Mouse (Mus musculus): ENCODE data around the gene Bag6. TPM values are rescaled to one million over a fixed set of nuclear protein-coding genes. Genes with fewer than 3 reads are reported as not detected.
A peak's percentile ranks its signal among the peaks of the same experiment; 100 is the strongest.

The Bag6 gene
- total and polyA plus RNA-seq, 3 experiments = 69.5 to 686 (median 182) TPM

- no peak for ATAC-seq (ENCODE audit: extremely low read depth, insufficient number of reproducible peaks, low FRiP score, poor library complexity, severe bottlenecking)
- H3K36me3 ChIP-seq (replicated peaks) = peaks cover 100% of the 10 kb centered on the region
- no peaks in the 10 kb centered on the region for H3K9me3 ChIP-seq (replicated peaks)
- H3K4me3 ChIP-seq (ENCODE audit: low read depth, low read length) = no peak overlapping the region
- TF ChIP-seq GATA2 (IDR thresholded peaks at IDR 0.05; ENCODE audit: borderline replicate concordance, low read depth, low read length) (no peak), TAL1 (conservative IDR thresholded peaks at IDR 0.05; ENCODE audit: low read depth, low read length) (no peak), CTCF (IDR thresholded peaks at IDR 0.05; ENCODE audit: low read depth, low read length) (no peak), GATA1 (IDR thresholded peaks at IDR 0.05; ENCODE audit: borderline replicate concordance, low read length) (no peak), POLR2AphosphoS5 (IDR thresholded peaks at IDR 0.05; ENCODE audit: insufficient replicate concordance, low read depth, low read length) (no peak)
- H3K27me3 ChIP-seq (ENCODE audit: insufficient read depth, low read length) = no peaks in the 10 kb centered on the region
- H3K4me1 ChIP-seq (ENCODE audit: insufficient read depth, low read depth, low read length) = peaks cover 70% of the 10 kb centered on the region
- no peak for DNase-seq (ENCODE audit: low spot score)
Measured at GRCm38 (mm10) chr17:35157254-35157653, 22.3 kb downstream of the Bag6 start.

GRCm38 (mm10) chr17:35157661-35158175 is 22.7 kb downstream of the Bag6 start:
- no peak for ATAC-seq (ENCODE audit: extremely low read depth, insufficient number of reproducible peaks, low FRiP score, poor library complexity, severe bottlenecking)
- TF ChIP-seq TAL1 (conservative IDR thresholded peaks at IDR 0.05; ENCODE audit: low read depth, low read length) = no peak

GRCm38 (mm10) chr17:35158850-35159593 is 24.0 kb downstream of the Bag6 start:
- Histone ChIP-seq H3K9me3 (replicated peaks) (no peaks in the 10 kb centered on the region), H3K4me1 (ENCODE audit: insufficient read depth, low read depth, low read length) (peaks cover 76% of the 10 kb centered on the region), H3K4me3 (ENCODE audit: low read depth, low read length) (no peak overlapping the region), H3K36me3 (replicated peaks) (peaks cover 96% of the 10 kb centered on the region), H3K27me3 (ENCODE audit: insufficient read depth, low read length) (no peaks in the 10 kb centered on the region)
- no peak for ATAC-seq (ENCODE audit: extremely low read depth, insufficient number of reproducible peaks, low FRiP score, poor library complexity, severe bottlenecking)
- TF ChIP-seq GATA1 (IDR thresholded peaks at IDR 0.05; ENCODE audit: borderline replicate concordance, low read length) = no peak
- TF ChIP-seq CTCF (IDR thresholded peaks at IDR 0.05; ENCODE audit: low read depth, low read length) = no peak
- TF ChIP-seq POLR2AphosphoS5 (IDR thresholded peaks at IDR 0.05; ENCODE audit: insufficient replicate concordance, low read depth, low read length) = no peak
- no peak for TF ChIP-seq TAL1 (conservative IDR thresholded peaks at IDR 0.05; ENCODE audit: low read depth, low read length)
- TF ChIP-seq GATA2 (IDR thresholded peaks at IDR 0.05; ENCODE audit: borderline replicate concordance, low read depth, low read length) = no peak
- no peak for DNase-seq (ENCODE audit: low spot score)

More at GRCm38 (mm10) chr17:35157661-35158175, 22.7 kb downstream of the Bag6 start:
- DNase-seq (ENCODE audit: low spot score) = no peak
- Histone ChIP-seq H3K4me1 (ENCODE audit: insufficient read depth, low read depth, low read length) (peaks cover 75% of the 10 kb centered on the region), H3K36me3 (replicated peaks) (peaks cover 100% of the 10 kb centered on the region), H3K27me3 (ENCODE audit: insufficient read depth, low read length) (no peaks in the 10 kb centered on the region), H3K4me3 (ENCODE audit: low read depth, low read length) (no peak overlapping the region), H3K9me3 (replicated peaks) (no peaks in the 10 kb centered on the region)

- DNase-seq (ENCODE audit: low spot score) = no peak
- ATAC-seq (ENCODE audit: extremely low read depth, insufficient number of reproducible peaks, low FRiP score, poor library complexity, severe bottlenecking) = no peak
- no peak for TF ChIP-seq CTCF (IDR thresholded peaks at IDR 0.05; ENCODE audit: low read depth, low read length)
- TF ChIP-seq POLR2AphosphoS5 (IDR thresholded peaks at IDR 0.05; ENCODE audit: insufficient replicate concordance, low read depth, low read length) = no peak
- no peak for TF ChIP-seq GATA1 (IDR thresholded peaks at IDR 0.05; ENCODE audit: borderline replicate concordance, low read length)
- TF ChIP-seq TAL1 (conservative IDR thresholded peaks at IDR 0.05; ENCODE audit: low read depth, low read length) = no peak
- TF ChIP-seq GATA2 (IDR thresholded peaks at IDR 0.05; ENCODE audit: borderline replicate concordance, low read depth, low read length) = no peak
- H3K9me3 ChIP-seq (replicated peaks) = no peaks in the 10 kb centered on the region
- H3K4me1 ChIP-seq (ENCODE audit: insufficient read depth, low read depth, low read length) = peaks cover 73% of the 10 kb centered on the region
- H3K4me3 ChIP-seq (ENCODE audit: low read depth, low read length) = no peak overlapping the region
- H3K27me3 ChIP-seq (ENCODE audit: insufficient read depth, low read length) = no peaks in the 10 kb centered on the region
- peaks cover 90% of the 10 kb centered on the region for H3K36me3 ChIP-seq (replicated peaks)
Measured at GRCm38 (mm10) chr17:35159638-35160037, 24.7 kb downstream of the Bag6 start.

- Histone ChIP-seq H3K27me3 (ENCODE audit: insufficient read depth, low read length) (no peaks in the 10 kb centered on the region), H3K4me1 (ENCODE audit: insufficient read depth, low read depth, low read length) (peaks cover 66% of the 10 kb centered on the region), H3K4me3 (ENCODE audit: low read depth, low read length) (peak overlapping the region; percentile 91; the same call in 1 of the 2 replicates), H3K36me3 (replicated peaks) (peaks cover 72% of the 10 kb centered on the region), H3K9me3 (replicated peaks) (no peaks in the 10 kb centered on the region)
- DNase-seq (ENCODE audit: low spot score) (no peak), ATAC-seq (ENCODE audit: extremely low read depth, insufficient number of reproducible peaks, low FRiP score, poor library complexity, severe bottlenecking) (no peak)
- no peak for TF ChIP-seq TAL1 (conservative IDR thresholded peaks at IDR 0.05; ENCODE audit: low read depth, low read length)
- TF ChIP-seq GATA1 (IDR thresholded peaks at IDR 0.05; ENCODE audit: borderline replicate concordance, low read length) = no peak
- no peak for TF ChIP-seq POLR2AphosphoS5 (IDR thresholded peaks at IDR 0.05; ENCODE audit: insufficient replicate concordance, low read depth, low read length)
- no peak for TF ChIP-seq GATA2 (IDR thresholded peaks at IDR 0.05; ENCODE audit: borderline replicate concordance, low read depth, low read length)
- TF ChIP-seq CTCF (IDR thresholded peaks at IDR 0.05; ENCODE audit: low read depth, low read length) = no peak
Measured at GRCm38 (mm10) chr17:35161421-35161820, 26.4 kb downstream of the Bag6 start.

- peaks cover 65% of the 10 kb centered on the region for H3K36me3 ChIP-seq (replicated peaks)
- no peaks in the 10 kb centered on the region for H3K9me3 ChIP-seq (replicated peaks)
- no peaks in the 10 kb centered on the region for H3K27me3 ChIP-seq (ENCODE audit: insufficient read depth, low read length)
- DNase-seq (ENCODE audit: low spot score) (no peak), ATAC-seq (ENCODE audit: extremely low read depth, insufficient number of reproducible peaks, low FRiP score, poor library complexity, severe bottlenecking) (no peak)
- peaks cover 65% of the 10 kb centered on the region for H3K4me1 ChIP-seq (ENCODE audit: insufficient read depth, low read depth, low read length)
- H3K4me3 ChIP-seq (ENCODE audit: low read depth, low read length) = peak overlapping the region; percentile 91; the same call in 1 of the 2 replicates
- no peak for TF ChIP-seq GATA2 (IDR thresholded peaks at IDR 0.05; ENCODE audit: borderline replicate concordance, low read depth, low read length)
- TF ChIP-seq GATA1 (IDR thresholded peaks at IDR 0.05; ENCODE audit: borderline replicate concordance, low read length) = no peak
- TF ChIP-seq CTCF (IDR thresholded peaks at IDR 0.05; ENCODE audit: low read depth, low read length) = no peak
- no peak for TF ChIP-seq TAL1 (conservative IDR thresholded peaks at IDR 0.05; ENCODE audit: low read depth, low read length)
- no peak for TF ChIP-seq POLR2AphosphoS5 (IDR thresholded peaks at IDR 0.05; ENCODE audit: insufficient replicate concordance, low read depth, low read length)
Measured at GRCm38 (mm10) chr17:35162121-35162520, 27.1 kb downstream of the Bag6 start.

Measured in G1E (cell line).